Mouse (Mus musculus) gastrocnemius, adult 2 months (tissue): Measurements from ENCODE around the gene Ptprg. TPM values are rescaled to one million over a fixed set of nuclear protein-coding genes. Genes with fewer than 3 reads are reported as not detected.
A peak's percentile ranks its signal among the peaks of the same experiment; 100 is the strongest.

ENCODE experiments used
- DNase-seq: peaks from one replicate; pipeline ENCODE4 v3.0.0; 2022
- H3K27ac ChIP-seq: fragments of 200-600 bp; 2 replicates; pipeline ENCODE4 v1.8.1; 2022; ENCODE audit warnings: mild to moderate bottlenecking
- H3K4me3 ChIP-seq: fragments of 200-600 bp; 2 replicates; pipeline ENCODE4 v1.8.1; 2022; ENCODE audit warnings: mild to moderate bottlenecking, moderate library complexity
- CTCF ChIP-seq: fragments of 200-600 bp; IDR thresholded peaks from 2 replicates; pipeline ENCODE4 v1.8.1; 2022; ENCODE audit warnings: antibody characterized with exemption, mild to moderate bottlenecking, moderate library complexity
- intact Hi-C: fragments of 180-260 bp; cut with DNase I; formaldehyde crosslinking; loops from one replicate; pipeline ENCODE4 v1.15.1; 2025
- total RNA-seq, 2 experiments: library from RNA; stranded (reverse); gene quantifications; 2 replicates each; pipeline ENCODE4 v1.2.3; 2021

Ptprg gene
- total RNA-seq, 2 experiments from 2014 or later: 26.3 to 32.5 TPM

GRCm38 (mm10) chr14:11837714-11838113 is 284.4 kb downstream of the Ptprg start:
- TF ChIP-seq CTCF: no peak
- Histone ChIP-seq H3K4me3 (no peak overlapping the region), H3K27ac (no peak overlapping the region)
- no peak for DNase-seq
- intact Hi-C loops: no loop called here

- TF ChIP-seq CTCF: no peak
- Histone ChIP-seq H3K27ac (peak overlapping the region; percentile 64), H3K4me3 (no peak overlapping the region)
- DNase-seq: peak; percentile 29
- intact Hi-C loops: no loop called here
Observed at GRCm38 (mm10) chr14:11841621-11842020, 288.3 kb downstream of the Ptprg start.

GRCm38 (mm10) chr14:11852896-11853295 is 299.6 kb downstream of the Ptprg start:
- TF ChIP-seq CTCF: no peak
- no peak for DNase-seq
- Histone ChIP-seq H3K4me3 (peak overlapping the region; percentile 22; the same call in 1 of the 2 replicates), H3K27ac (peak overlapping the region; percentile 63)
- intact Hi-C loops: no loop called here

GRCm38 (mm10) chr14:11855499-11855898 is 302.2 kb downstream of the Ptprg start:
- DNase-seq: peak; percentile 49
- Histone ChIP-seq H3K27ac (peak overlapping the region; percentile 68), H3K4me3 (no peak overlapping the region)
- intact Hi-C loops: no loop called here
- no peak for TF ChIP-seq CTCF

- Histone ChIP-seq H3K4me3 (no peak overlapping the region), H3K27ac (peak overlapping the region; percentile 36)
- intact Hi-C loops: no loop called here
Observed at GRCm38 (mm10) chr14:11857928-11858481, 304.7 kb downstream of the Ptprg start.

GRCm38 (mm10) chr14:11863286-11863685 is 310.0 kb downstream of the Ptprg start:
- no peak overlapping the region for H3K4me3 ChIP-seq
- DNase-seq: peak; percentile 50
- TF ChIP-seq CTCF: no peak
- peak overlapping the region; percentile 87 for H3K27ac ChIP-seq
- intact Hi-C loops: loop anchor here (2.0 to 10.0 kb wide), 2 partner anchors 196 to 272 kb away; no protein-coding TSS in a partner anchor

More at GRCm38 (mm10) chr14:11857928-11858481, 304.7 kb downstream of the Ptprg start:
- no peak for DNase-seq
- no peak for TF ChIP-seq CTCF

- intact Hi-C loops: loop anchor here (5.0 to 10.0 kb wide), 2 partner anchors 270 to 313 kb away; partner anchors contain the start of gene Ptprg
- no peak for TF ChIP-seq CTCF
- Histone ChIP-seq H3K27ac (peak overlapping the region; percentile 87), H3K4me3 (no peak overlapping the region)
- no peak for DNase-seq
Observed at GRCm38 (mm10) chr14:11864840-11865239, 311.5 kb downstream of the Ptprg start.

GRCm38 (mm10) chr14:11865332-11865731 is 312.0 kb downstream of the Ptprg start:
- TF ChIP-seq CTCF: no peak
- no peak for DNase-seq
- intact Hi-C loops: loop anchor here (5.0 to 10.0 kb wide), 2 partner anchors 269 to 313 kb away; partner anchors contain the start of gene Ptprg
- Histone ChIP-seq H3K4me3 (no peak overlapping the region), H3K27ac (peak overlapping the region; percentile 87)

- no peak for TF ChIP-seq CTCF
- Histone ChIP-seq H3K27ac (peak overlapping the region; percentile 87), H3K4me3 (no peak overlapping the region)
- DNase-seq: no peak
- intact Hi-C loops: loop anchor here (5.0 to 10.0 kb wide), 2 partner anchors 269 to 314 kb away; partner anchors contain the start of gene Ptprg
Observed at GRCm38 (mm10) chr14:11865872-11866271, 312.5 kb downstream of the Ptprg start.

GRCm38 (mm10) chr14:11866416-11866815 is 313.1 kb downstream of the Ptprg start:
- no peak for TF ChIP-seq CTCF
- H3K4me3 ChIP-seq: no peak overlapping the region
- H3K27ac ChIP-seq: peak overlapping the region; percentile 87
- intact Hi-C loops: loop anchor here (5.0 to 10.0 kb wide), 2 partner anchors 268 to 314 kb away; partner anchors contain the start of gene Ptprg
- DNase-seq: no peak

- no peak for TF ChIP-seq CTCF
- H3K4me3 ChIP-seq: no peak overlapping the region
- H3K27ac ChIP-seq: peak overlapping the region; percentile 87
- intact Hi-C loops: loop anchor here (5.0 to 10.0 kb wide), 2 partner anchors 266 to 316 kb away; partner anchors contain the start of gene Ptprg
- peak; percentile 85 for DNase-seq
Observed at GRCm38 (mm10) chr14:11868636-11869035, 315.3 kb downstream of the Ptprg start.

GRCm38 (mm10) chr14:11871752-11872344 is 318.5 kb downstream of the Ptprg start:
- DNase-seq: no peak
- H3K27ac ChIP-seq: peak overlapping the region; percentile 25
- no peak overlapping the region for H3K4me3 ChIP-seq
- TF ChIP-seq CTCF: no peak
- intact Hi-C loops: no loop called here

GRCm38 (mm10) chr14:11874266-11874665 is 320.9 kb downstream of the Ptprg start:
- H3K4me3 ChIP-seq: no peak overlapping the region
- no peak for DNase-seq
- no peak for TF ChIP-seq CTCF
- intact Hi-C loops: no loop called here
- no peak overlapping the region for H3K27ac ChIP-seq
